Mouse (Mus musculus): ENCODE measurements around the gene Rft1.

GRCm38 (mm10) chr14:30734665-30735064 lies 80.5 kb downstream of the Rft1 start:
- TF ChIP-seq POLR2A (IDR thresholded peaks at IDR 0.05; ENCODE audit: extremely low read depth, insufficient read depth, low read length) (no peak), CTCF (IDR thresholded peaks at IDR 0.05; ENCODE audit: low read depth, low read length) (no peak)
